Mouse (Mus musculus): Measurements from ENCODE around the gene Disc1. TPM values are rescaled to one million over a fixed set of nuclear protein-coding genes. Genes with fewer than 3 reads are reported as not detected.

Gene Disc1
- total and polyA plus RNA-seq, 3 experiments, result 0.75 to 2.2 TPM; not detected in 1

DNA sequence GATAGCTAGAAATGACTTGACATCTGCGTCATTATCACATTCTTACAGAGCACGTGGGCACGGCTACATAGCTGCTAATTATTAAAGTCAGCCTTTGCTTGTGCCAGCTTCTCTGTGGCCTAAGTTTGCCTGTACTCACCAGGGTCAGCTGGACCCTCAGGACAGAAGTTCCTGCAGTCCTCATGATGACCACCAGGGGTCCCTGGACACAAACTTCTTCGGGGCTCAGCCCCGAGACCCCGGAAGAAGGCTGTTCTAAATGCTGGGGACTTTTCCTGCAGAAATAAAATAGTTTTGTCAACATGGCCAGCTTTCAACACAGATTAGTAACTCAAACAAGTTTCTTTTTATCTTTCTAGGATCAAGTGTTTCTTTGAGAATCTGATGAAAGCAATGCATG lies 74.3 kb downstream of the Disc1 start:
- H3K27me3 ChIP-seq (ENCODE audit: control insufficient read depth in 1 of 2, insufficient read depth in 2 of 2, low read length in 2 of 2), result no peaks in the 10 kb centered on the region
- peaks cover 8 to 50% of the 10 kb centered on the region in 2 experiments for H3K4me1 ChIP-seq (ENCODE audit: control insufficient read depth in 1 of 2, insufficient read depth in 2 of 2, low read length in 2 of 2)
- H3K9ac ChIP-seq (ENCODE audit: control insufficient read depth, low read depth, low read length, poor library complexity, severe bottlenecking), result no peak overlapping the region
- H3K4me3 ChIP-seq (ENCODE audit: control insufficient read depth in 1 of 2, insufficient read depth in 1 of 2, low read depth in 2 of 2, low read length in 2 of 2), result peak overlapping the region in 1 of 2 experiments; percentile 16; a peak in 1 of 4 replicates
- no peaks in the 10 kb centered on the region for H3K9me3 ChIP-seq (replicated peaks; ENCODE audit: insufficient read depth, low read length)
- DNase-seq (ENCODE audit: low read depth, low spot score), result peak; percentile 60
- H3K79me2 ChIP-seq (ENCODE audit: control insufficient read depth, insufficient read depth, low read length, poor library complexity), result no peaks in the 10 kb centered on the region; the same call in 1 of the 2 replicates
- H3K27ac ChIP-seq (ENCODE audit: control insufficient read depth, low read depth, low read length), result no peak overlapping the region
- H3K36me3 ChIP-seq (ENCODE audit: control insufficient read depth in 1 of 2, insufficient read depth in 2 of 2, low read length in 2 of 2), result peaks cover 0 to 45% of the 10 kb centered on the region in 2 experiments; a peak in 2 of 4 replicates
- TF ChIP-seq SMC3 (IDR thresholded peaks at IDR 0.05; ENCODE audit: low read depth, low read length) (peak; percentile 60), CTCF (IDR thresholded peaks at IDR 0.05 in 2 of 3, conservative IDR thresholded peaks at IDR 0.05 in 1 of 3; ENCODE audit: control insufficient read depth in 1 of 3, insufficient read depth in 1 of 3, low read depth in 2 of 3, low read length in 3 of 3, poor library complexity in 1 of 3, severe bottlenecking in 1 of 3) (peak; percentile 70 to 86 (median 73)), NELFE (IDR thresholded peaks at IDR 0.05; ENCODE audit: low read depth, low read length) (no peak), ELF1 (IDR thresholded peaks at IDR 0.05; ENCODE audit: low read depth, low read length) (peak; percentile 79), MAX (IDR thresholded peaks at IDR 0.05; ENCODE audit: low read length) (0 out of 2 replicates have a peak, but pooled peaks have one; percentile 24), RAD21 (IDR thresholded peaks at IDR 0.05; ENCODE audit: low read depth, low read length) (peak; percentile 68), ZC3H11A (IDR thresholded peaks at IDR 0.05; ENCODE audit: low read depth, low read length) (peak; percentile 32; the same call in 1 of the 2 replicates), MXI1 (IDR thresholded peaks at IDR 0.05; ENCODE audit: low read depth, low read length) (no peak)

DNA sequence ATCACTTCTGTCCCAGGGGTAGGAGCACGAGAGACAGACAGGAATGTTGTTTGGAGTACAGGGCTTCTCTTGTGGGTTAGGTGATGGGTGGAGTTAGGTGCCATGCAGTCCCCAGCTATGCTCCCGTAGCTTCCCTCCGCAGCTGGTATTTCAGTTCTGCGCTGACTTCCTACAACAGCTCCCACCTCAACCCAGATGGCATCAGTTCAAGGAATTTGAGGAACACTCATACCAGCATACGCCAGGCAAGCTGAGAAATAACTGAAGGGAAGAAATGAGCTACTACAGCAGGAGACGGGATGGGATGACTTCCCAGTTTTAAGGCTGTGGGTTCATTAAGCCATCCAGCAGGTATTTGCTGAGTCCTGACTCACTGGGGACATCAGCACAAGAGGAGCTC lies 76.8 kb downstream of the Disc1 start:
- Histone ChIP-seq H3K9me3 (replicated peaks; ENCODE audit: insufficient read depth, low read length) (no peaks in the 10 kb centered on the region), H3K36me3 (ENCODE audit: control insufficient read depth in 1 of 2, insufficient read depth in 2 of 2, low read length in 2 of 2) (peaks cover 0 to 49% of the 10 kb centered on the region in 2 experiments; a peak in 2 of 4 replicates), H3K4me1 (ENCODE audit: control insufficient read depth in 1 of 2, insufficient read depth in 2 of 2, low read length in 2 of 2) (peaks cover 11 to 58% of the 10 kb centered on the region in 2 experiments), H3K79me2 (ENCODE audit: control insufficient read depth, insufficient read depth, low read length, poor library complexity) (no peaks in the 10 kb centered on the region; the same call in 1 of the 2 replicates), H3K27me3 (ENCODE audit: control insufficient read depth in 1 of 2, insufficient read depth in 2 of 2, low read length in 2 of 2) (no peaks in the 10 kb centered on the region), H3K27ac (ENCODE audit: control insufficient read depth, low read depth, low read length) (peak overlapping the region; percentile 59), H3K4me3 (ENCODE audit: control insufficient read depth in 1 of 2, insufficient read depth in 1 of 2, low read depth in 2 of 2, low read length in 2 of 2) (peak overlapping the region in 1 of 2 experiments; percentile 27; a peak in 3 of 4 replicates), H3K9ac (ENCODE audit: control insufficient read depth, low read depth, low read length, poor library complexity, severe bottlenecking) (peak overlapping the region; percentile 58)
- no peak for DNase-seq (ENCODE audit: low read depth, low spot score)
- no peak for TF ChIP-seq POLR2A (IDR thresholded peaks at IDR 0.05; ENCODE audit: control insufficient read depth in 1 of 2, insufficient read depth in 1 of 2, low read depth in 1 of 2, low read length in 2 of 2, poor library complexity in 1 of 2)
- TF ChIP-seq ZC3H11A (IDR thresholded peaks at IDR 0.05; ENCODE audit: low read depth, low read length), result no peak

GRCm38 (mm10) chr8:125131265-125131664 lies 77.3 kb downstream of the Disc1 start:
- H3K27ac ChIP-seq (ENCODE audit: control insufficient read depth, low read depth, low read length), result peak overlapping the region; percentile 59
- no peaks in the 10 kb centered on the region for H3K9me3 ChIP-seq (replicated peaks; ENCODE audit: insufficient read depth, low read length)
- H3K27me3 ChIP-seq (ENCODE audit: control insufficient read depth in 1 of 2, insufficient read depth in 2 of 2, low read length in 2 of 2), result no peaks in the 10 kb centered on the region
- H3K4me1 ChIP-seq (ENCODE audit: control insufficient read depth in 1 of 2, insufficient read depth in 2 of 2, low read length in 2 of 2), result peaks cover 11 to 58% of the 10 kb centered on the region in 2 experiments
- peaks cover 0 to 49% of the 10 kb centered on the region in 2 experiments; a peak in 2 of 4 replicates for H3K36me3 ChIP-seq (ENCODE audit: control insufficient read depth in 1 of 2, insufficient read depth in 2 of 2, low read length in 2 of 2)
- H3K79me2 ChIP-seq (ENCODE audit: control insufficient read depth, insufficient read depth, low read length, poor library complexity), result no peaks in the 10 kb centered on the region; the same call in 1 of the 2 replicates
- peak overlapping the region; percentile 58 for H3K9ac ChIP-seq (ENCODE audit: control insufficient read depth, low read depth, low read length, poor library complexity, severe bottlenecking)
- H3K4me3 ChIP-seq (ENCODE audit: control insufficient read depth in 1 of 2, insufficient read depth in 1 of 2, low read depth in 2 of 2, low read length in 2 of 2), result peak overlapping the region; percentile 21 to 27; a peak in 3 of 4 replicates
- DNase-seq (ENCODE audit: low read depth, low spot score), result peak; percentile 76
- no peak for TF ChIP-seq MAX (IDR thresholded peaks at IDR 0.05; ENCODE audit: low read length)
- no peak for TF ChIP-seq ZKSCAN1 (IDR thresholded peaks at IDR 0.05; ENCODE audit: low read depth, low read length)
- no peak for TF ChIP-seq E2F4 (IDR thresholded peaks at IDR 0.05; ENCODE audit: borderline replicate concordance, low read depth, low read length)
- no peak for TF ChIP-seq NELFE (IDR thresholded peaks at IDR 0.05; ENCODE audit: low read depth, low read length)
- TF ChIP-seq MEF2A (IDR thresholded peaks at IDR 0.05; ENCODE audit: extremely low read depth, insufficient replicate concordance, low read depth, low read length, poor library complexity, severe bottlenecking), result no peak
- TF ChIP-seq RAD21 (IDR thresholded peaks at IDR 0.05; ENCODE audit: low read depth, low read length), result no peak
- TF ChIP-seq TCF12 (IDR thresholded peaks at IDR 0.05; ENCODE audit: low read depth, low read length), result 0 out of 2 replicates have a peak, but pooled peaks have one; percentile 36
- no peak for TF ChIP-seq CHD1 (IDR thresholded peaks at IDR 0.05; ENCODE audit: low read depth, low read length)
- 0 out of 2 replicates have a peak, but pooled peaks have one; percentile 28 for TF ChIP-seq SIN3A (IDR thresholded peaks at IDR 0.05; ENCODE audit: low read length)
- TF ChIP-seq ZC3H11A (IDR thresholded peaks at IDR 0.05; ENCODE audit: low read depth, low read length), result no peak
- no peak for TF ChIP-seq KAT2A (conservative IDR thresholded peaks at IDR 0.05; ENCODE audit: low read depth, low read length)
- TF ChIP-seq BHLHE40 (IDR thresholded peaks at IDR 0.05; ENCODE audit: borderline replicate concordance, low read depth, low read length), result no peak
- TF ChIP-seq UBTF (IDR thresholded peaks at IDR 0.05; ENCODE audit: borderline replicate concordance, insufficient read depth, low read depth, low read length), result no peak
- peak; percentile 52 for TF ChIP-seq MYB (IDR thresholded peaks at IDR 0.05; ENCODE audit: low read depth, low read length)
- TF ChIP-seq NRF1 (IDR thresholded peaks at IDR 0.05; ENCODE audit: insufficient read depth, low read depth, low read length, poor library complexity, severe bottlenecking), result no peak
- TF ChIP-seq POLR2AphosphoS2 (IDR thresholded peaks at IDR 0.05; ENCODE audit: low read length), result no peak
- TF ChIP-seq SMC3 (IDR thresholded peaks at IDR 0.05; ENCODE audit: low read depth, low read length), result no peak
- no peak for TF ChIP-seq MYC (IDR thresholded peaks at IDR 0.05; ENCODE audit: low read depth, low read length)
- no peak for TF ChIP-seq CHD2 (IDR thresholded peaks at IDR 0.05; ENCODE audit: low read length)
- no peak for TF ChIP-seq USF1 (IDR thresholded peaks at IDR 0.05; ENCODE audit: low read depth, low read length)
